Mouse (Mus musculus) liver, embryonic 16.5 days (tissue): ENCODE results near the gene Xlr4c. TPM values are rescaled to one million over a fixed set of nuclear protein-coding genes. Genes with fewer than 3 reads are reported as not detected.
"Not testable (repeated sequence)": the region's sequence is repeated elsewhere in the genome, so short reads cannot be mapped to it uniquely, and the experiment has no call there.

Experiments
- ATAC-seq: fragments of 200-750 bp; cut with Nextera tagmentation; 2 replicates; pipeline ENCODE4 v1.8.0; 2017; ENCODE audit warnings: low read depth, mild to moderate bottlenecking, moderate number of reproducible peaks, moderate library complexity
- H3K27ac ChIP-seq: fragments of 300-500 bp; sonication (generic); 2 replicates; pipeline ENCODE4 v1.5.1; 2014; ENCODE audit warnings: mild to moderate bottlenecking, low read length
- H3K27me3 ChIP-seq: fragments of 300-500 bp; sonication (generic); 2 replicates; pipeline ENCODE4 v1.6.1; 2014; ENCODE audit warnings: low read depth, low read length, mixed read lengths; ENCODE audit not compliant: control insufficient read depth, insufficient read depth
- H3K36me3 ChIP-seq: fragments of 300-500 bp; sonication (generic); 2 replicates; pipeline ENCODE4 v1.6.1; 2014; ENCODE audit warnings: mild to moderate bottlenecking; ENCODE audit not compliant: control insufficient read depth, insufficient read depth
- H3K4me1 ChIP-seq: fragments of 300-500 bp; sonication (generic); 2 replicates; pipeline ENCODE4 v1.6.1; 2014; ENCODE audit warnings: low read depth, low read length, mixed read lengths; ENCODE audit not compliant: control insufficient read depth
- H3K4me2 ChIP-seq: fragments of 300-500 bp; sonication (generic); 2 replicates; pipeline ENCODE4 v1.6.1; 2014; ENCODE audit warnings: low read depth, low read length, mixed read lengths
- H3K4me3 ChIP-seq: fragments of 300-500 bp; sonication (generic); 2 replicates; pipeline ENCODE4 v1.5.1; 2014; ENCODE audit warnings: low read depth, mild to moderate bottlenecking, low read length
- H3K9ac ChIP-seq: fragments of 300-500 bp; sonication (generic); 2 replicates; pipeline ENCODE4 v1.6.1; 2014; ENCODE audit warnings: low read depth, low read length
- H3K9me3 ChIP-seq: fragments of 300-500 bp; sonication (generic); replicated peaks from 2 replicates; pipeline ENCODE4 v1.6.1; 2016; ENCODE audit warnings: low read length; ENCODE audit not compliant: control insufficient read depth
- WGBS: fragments of 180-500 bp; shearing (Covaris S2); extraction: QIAGEN DNeasy Blood & Tissue Kit; methylation state at CpG from one replicate; pipeline ENCODE4 v1.1.7; 2014; ENCODE audit not compliant: insufficient replicate concordance; 5-methylcytosine and 5-hydroxymethylcytosine counted together
- polyA plus RNA-seq: library from polyadenylated mRNA; unstranded; fragments of >200 nt; fragmentation: Nextera tagmentation; extraction: Ambion mirVana; gene quantifications from 2 replicates; pipeline ENCODE4 v1.2.1, GENCODE M21; 2015

Xlr4c gene
- 0.29 and 0.35 TPM in 2 replicates for polyA plus RNA-seq

GRCm38 (mm10) chrX:73242821-73243325 is at the start of gene Xlr4c:
Xlr4c (minus strand) TSS chrX:73243130.
- not testable (repeated sequence) for H3K27me3 ChIP-seq, H3K36me3 ChIP-seq, H3K4me3 ChIP-seq, H3K9ac ChIP-seq, ATAC-seq, H3K4me2 ChIP-seq, H3K9me3 ChIP-seq, H3K27ac ChIP-seq, H3K4me1 ChIP-seq
- WGBS: 60% methylated on average over 11 of the region's 14 CpGs

- not testable (repeated sequence) for H3K9me3 ChIP-seq, H3K4me1 ChIP-seq, H3K4me3 ChIP-seq, H3K27me3 ChIP-seq, H3K36me3 ChIP-seq, H3K4me2 ChIP-seq, H3K27ac ChIP-seq, ATAC-seq, H3K9ac ChIP-seq
- WGBS: 72% methylated on average over 14 of the region's 14 CpGs
These were observed 22.3 kb upstream of the Xlr4c start, which contains the start of gene Xlr3c for GRCm38 (mm10) chrX:73265270-73265669. Xlr3c (minus strand) TSS chrX:73265390.

- not testable (repeated sequence) for H3K9ac ChIP-seq, H3K9me3 ChIP-seq, H3K27ac ChIP-seq, ATAC-seq, H3K4me1 ChIP-seq, H3K36me3 ChIP-seq, H3K4me2 ChIP-seq, H3K27me3 ChIP-seq, H3K4me3 ChIP-seq
- 69% methylated on average over 1 of the region's 2 CpGs for WGBS
These were observed 19.5 kb upstream of the Xlr4c start for GRCm38 (mm10) chrX:73262428-73262827.

GRCm38 (mm10) chrX:73229288-73229687 is 13.6 kb downstream of the Xlr4c start:
- no peaks in the 10 kb centered on the region for H3K9me3 ChIP-seq
- peak overlapping the region; percentile 68 for H3K4me3 ChIP-seq
- H3K27me3 ChIP-seq: no peaks in the 10 kb centered on the region
- H3K9ac ChIP-seq: no peak overlapping the region; the same call in 1 of the 2 replicates
- H3K36me3 ChIP-seq: no peaks in the 10 kb centered on the region
- ATAC-seq: no peak
- WGBS: 15% methylated on average over 3 of the region's 3 CpGs
- H3K4me1 ChIP-seq: no peaks in the 10 kb centered on the region; the same call in 1 of the 2 replicates
- peak overlapping the region; percentile 75 for H3K4me2 ChIP-seq
- no peak overlapping the region for H3K27ac ChIP-seq

- ATAC-seq: peak; percentile 32
- H3K9ac ChIP-seq: peak overlapping the region; percentile 67
- H3K27me3 ChIP-seq: no peaks in the 10 kb centered on the region
- H3K36me3 ChIP-seq: no peaks in the 10 kb centered on the region
- WGBS: 13% methylated on average over 51 of the region's 51 CpGs
- no peak overlapping the region; the same call in 1 of the 2 replicates for H3K27ac ChIP-seq
- H3K9me3 ChIP-seq: no peaks in the 10 kb centered on the region
- no peaks in the 10 kb centered on the region; the same call in 1 of the 2 replicates for H3K4me1 ChIP-seq
- peak overlapping the region; percentile 68 for H3K4me3 ChIP-seq
- H3K4me2 ChIP-seq: peak overlapping the region; percentile 75
These were observed 14.2 kb downstream of the Xlr4c start for GRCm38 (mm10) chrX:73228606-73229214.

GRCm38 (mm10) chrX:73227914-73228605 is 14.9 kb downstream of the Xlr4c start, which contains the start of gene F8a:
F8a (plus strand) TSS chrX:73228291.
- Histone ChIP-seq H3K27ac (peak within 1 kb of the TSS; percentile 71), H3K36me3 (no peaks in the 10 kb centered on the region), H3K9ac (peak within 1 kb of the TSS; percentile 67), H3K9me3 (no peaks in the 10 kb centered on the region), H3K4me2 (peak within 1 kb of the TSS; percentile 75), H3K4me3 (peak within 1 kb of the TSS; percentile 68), H3K27me3 (no peaks in the 10 kb centered on the region), H3K4me1 (no peaks in the 10 kb centered on the region; the same call in 1 of the 2 replicates)
- 20% methylated on average over 39 of the region's 39 CpGs for WGBS
- peak; percentile 93 for ATAC-seq

- Histone ChIP-seq H3K9me3 (no peaks in the 10 kb centered on the region), H3K9ac (no peak overlapping the region), H3K4me2 (no peak overlapping the region), H3K27ac (no peak overlapping the region), H3K36me3 (no peaks in the 10 kb centered on the region), H3K4me1 (no peaks in the 10 kb centered on the region; the same call in 1 of the 2 replicates), H3K4me3 (no peak overlapping the region), H3K27me3 (no peaks in the 10 kb centered on the region)
- 56% methylated on average over 1 of the region's 1 CpGs for WGBS
- ATAC-seq: no peak
These were observed 17.6 kb downstream of the Xlr4c start for GRCm38 (mm10) chrX:73225365-73225764.

- not testable (repeated sequence) for ATAC-seq, H3K9ac ChIP-seq, H3K4me2 ChIP-seq, H3K4me3 ChIP-seq, H3K4me1 ChIP-seq, H3K27me3 ChIP-seq, H3K9me3 ChIP-seq, H3K27ac ChIP-seq, H3K36me3 ChIP-seq
- 54% methylated on average over 12 of the region's 19 CpGs for WGBS
These were observed 28.9 kb downstream of the Xlr4c start, which contains the start of gene Xlr4b for GRCm38 (mm10) chrX:73213819-73214564. Xlr4b (plus strand) TSS chrX:73214333.
